Mouse (Mus musculus): ENCODE data around the gene Zc4h2.
A peak's percentile ranks its signal among the peaks of the same experiment; 100 is the strongest.

Gene Zc4h2

DNA sequence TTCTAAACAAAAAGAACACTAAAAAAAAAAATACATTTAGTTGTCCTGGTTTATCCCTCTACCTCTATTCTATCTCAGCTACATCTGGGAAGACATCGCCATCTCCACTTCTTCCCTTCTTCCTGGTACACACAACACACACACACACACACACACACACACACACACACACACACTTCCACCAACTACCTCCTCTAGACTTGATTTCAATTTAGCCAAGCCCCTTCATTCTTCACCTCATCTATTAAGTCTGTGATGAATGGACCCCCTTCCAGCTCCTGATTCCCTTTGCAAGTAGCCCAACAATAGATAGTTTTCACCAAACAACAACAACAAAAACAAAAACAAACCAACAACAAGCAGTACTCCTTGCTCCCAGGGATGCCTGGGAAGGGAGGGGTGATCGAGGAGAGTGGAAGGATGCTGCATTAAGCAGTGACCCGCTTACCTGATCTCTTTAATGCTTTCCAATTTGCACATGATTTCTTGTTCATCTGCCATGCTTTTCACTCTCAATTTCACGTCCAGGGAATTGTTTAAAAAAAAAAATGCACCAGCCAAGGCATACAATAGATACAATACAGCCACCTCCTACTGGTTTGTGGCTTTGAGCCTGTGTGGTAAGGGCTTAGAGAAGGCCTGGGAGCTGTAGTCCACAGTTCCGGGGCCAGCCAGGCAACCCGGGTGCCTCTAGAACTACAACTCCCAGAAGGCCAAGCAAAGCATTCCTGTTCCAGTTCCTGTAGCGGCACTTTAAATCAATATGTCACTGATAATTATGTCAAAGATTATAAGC is at the start of gene Zc4h2:
Gene Zc4h2 (minus strand): TSS at position 706 of the 796 bp plus-strand sequence.
- peak; percentile 14 to 34 for DNase-seq (ENCODE audit: low spot score in 2 of 2)

DNA sequence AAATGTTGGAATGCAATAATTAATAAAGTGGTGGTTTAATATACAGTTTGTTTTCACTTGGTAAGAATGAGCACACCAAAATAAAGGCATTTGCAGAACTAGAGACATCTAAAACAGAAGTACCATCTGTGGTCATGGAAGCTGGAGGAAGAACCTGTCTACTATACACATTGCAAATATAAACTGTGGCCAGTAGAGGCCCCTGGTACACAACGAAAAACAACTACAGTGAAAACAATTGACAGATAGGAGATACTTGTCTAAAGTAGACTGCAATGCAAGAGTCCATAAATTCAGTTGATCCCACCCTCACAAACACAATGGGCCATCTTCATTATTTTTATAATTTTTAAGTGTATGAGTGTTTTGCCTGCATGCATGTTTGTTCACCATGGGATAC is 28.8 kb upstream of the Zc4h2 start:
- DNase-seq (ENCODE audit: low spot score in 2 of 2): no peak

DNA sequence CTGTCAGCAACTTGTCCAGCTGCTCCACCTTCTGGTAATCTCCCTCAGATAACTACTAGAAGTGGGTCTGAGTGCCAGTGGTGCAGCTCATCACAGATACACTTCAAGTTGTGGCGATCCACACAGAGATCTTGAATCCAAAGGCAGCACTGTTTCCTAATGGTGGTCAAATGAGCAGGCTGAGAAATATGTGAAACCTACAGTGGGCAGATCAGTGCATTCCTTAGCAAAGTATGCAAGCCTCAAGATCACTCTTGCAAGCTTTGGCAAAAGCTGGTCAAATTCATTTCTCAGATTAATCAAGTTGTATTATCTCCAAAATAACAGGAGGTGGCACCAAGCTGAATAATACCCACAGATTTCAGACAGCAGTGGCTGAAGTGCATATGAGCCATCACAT is 23.9 kb upstream of the Zc4h2 start:
- DNase-seq (ENCODE audit: low spot score in 2 of 2): no peak

DNA sequence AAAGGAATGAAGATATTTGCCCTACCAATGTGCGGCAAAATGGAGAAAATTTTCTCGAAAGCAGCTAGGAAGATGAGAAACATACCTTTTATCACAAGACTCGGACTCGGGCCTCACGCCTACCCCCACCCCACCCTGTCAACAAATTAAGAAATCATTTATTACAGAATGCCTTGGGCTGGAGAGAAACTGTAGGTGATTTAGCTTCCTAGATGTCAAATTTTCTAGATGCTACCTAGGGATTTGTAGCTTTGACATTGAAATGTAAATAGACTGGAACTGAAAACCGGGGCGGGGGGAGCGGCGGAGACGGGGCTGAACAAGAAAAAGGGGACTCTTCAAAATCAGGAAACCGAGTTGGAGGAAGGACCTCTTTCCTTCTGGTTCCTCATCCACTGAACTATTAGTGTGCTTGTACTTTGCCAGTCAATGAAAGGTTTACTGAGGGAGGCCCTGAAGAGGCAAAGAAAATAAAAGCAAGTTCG is 333 bp upstream of the Zc4h2 start:
- DNase-seq (ENCODE audit: low spot score in 2 of 2): no peak

DNA sequence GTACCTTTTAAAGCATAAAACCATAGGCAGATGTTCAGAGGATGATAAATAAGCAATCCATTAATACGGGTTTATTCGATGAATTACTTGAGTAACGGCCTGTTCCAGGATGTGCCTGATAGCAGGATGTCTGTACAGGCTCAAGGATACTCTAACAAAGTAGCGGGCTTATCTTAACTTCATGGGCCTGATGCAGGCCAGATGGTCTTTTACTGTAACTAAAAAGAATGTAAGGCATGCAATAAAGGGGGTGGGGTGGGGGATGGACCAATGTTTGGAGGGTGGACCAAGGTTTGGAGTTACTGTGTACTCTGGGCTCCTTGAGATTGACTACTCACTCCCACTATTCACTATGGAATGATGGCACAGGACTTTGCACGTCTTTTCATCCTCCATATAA is 57.7 kb downstream of the Zc4h2 start:
- DNase-seq (ENCODE audit: low spot score in 2 of 2): no peak

All from spleen, postnatal 14 days (tissue).